Mouse (Mus musculus): ENCODE measurements around the gene Snai3. TPM values are rescaled to one million over a fixed set of nuclear protein-coding genes. Genes with fewer than 3 reads are reported as not detected.

Gene Snai3
- polyA plus RNA-seq, 1 experiment, result 1.3 TPM

GRCm38 (mm10) chr8:122469965-122470364 lies 9.4 kb upstream of the Snai3 start:
- no peak overlapping the region for H3K4me2 ChIP-seq (ENCODE audit: low read depth)
- H3K79me2 ChIP-seq (ENCODE audit: control insufficient read depth, insufficient read depth), result peaks cover 11% of the 10 kb centered on the region
- no peaks in the 10 kb centered on the region for H3K27me3 ChIP-seq (ENCODE audit: control insufficient read depth, insufficient read depth, insufficient read length)
- TF ChIP-seq MYOD1 (IDR thresholded peaks at IDR 0.05; ENCODE audit: control insufficient read depth in 1 of 3, insufficient read length in 2 of 3, low read depth in 2 of 3), result no peak
- no peak for TF ChIP-seq TCF12 (IDR thresholded peaks at IDR 0.05; ENCODE audit: insufficient read depth, poor library complexity, severe bottlenecking)
- TF ChIP-seq USF1 (IDR thresholded peaks at IDR 0.05; ENCODE audit: low read depth), result no peak
- no peak for TF ChIP-seq MYOG (IDR thresholded peaks at IDR 0.05; ENCODE audit: control insufficient read depth in 1 of 3, insufficient read depth in 1 of 3, insufficient read length in 2 of 3, low read depth in 2 of 3)
- no peak for TF ChIP-seq MAX (IDR thresholded peaks at IDR 0.05; ENCODE audit: low read depth)
- TF ChIP-seq E2F4 (IDR thresholded peaks at IDR 0.05; ENCODE audit: insufficient read depth), result no peak
- TF ChIP-seq REST (IDR thresholded peaks at IDR 0.05; ENCODE audit: insufficient read depth, insufficient read length), result no peak
- TF ChIP-seq CEBPB (IDR thresholded peaks at IDR 0.05; ENCODE audit: insufficient read depth, poor library complexity, severe bottlenecking), result no peak
- TF ChIP-seq POLR2A (IDR thresholded peaks at IDR 0.05; ENCODE audit: insufficient read length, low read depth), result no peak
- no peak for TF ChIP-seq POLR2AphosphoS2 (IDR thresholded peaks at IDR 0.05; ENCODE audit: insufficient read length, low read depth)
- no peak for TF ChIP-seq TCF3 (IDR thresholded peaks at IDR 0.05; ENCODE audit: insufficient read length, low read depth)
- no peak for TF ChIP-seq SRF (IDR thresholded peaks at IDR 0.05; ENCODE audit: control insufficient read depth, insufficient read length, low read depth)
- peaks cover 14% of the 10 kb centered on the region for H3K36me3 ChIP-seq (ENCODE audit: control insufficient read depth, insufficient read depth)
- H3K4me3 ChIP-seq, result no peak overlapping the region
- H3ac ChIP-seq (ENCODE audit: control insufficient read depth, insufficient read length), result no peak overlapping the region

- no peak for TF ChIP-seq TCF3 (IDR thresholded peaks at IDR 0.05; ENCODE audit: insufficient read length, low read depth)
- TF ChIP-seq CEBPB (IDR thresholded peaks at IDR 0.05; ENCODE audit: insufficient read depth, poor library complexity, severe bottlenecking), result no peak
- Histone ChIP-seq H3K36me3 (ENCODE audit: control insufficient read depth, insufficient read depth) (peaks cover 14% of the 10 kb centered on the region), H3K79me2 (ENCODE audit: control insufficient read depth, insufficient read depth) (peaks cover 5% of the 10 kb centered on the region), H3K4me2 (ENCODE audit: low read depth) (no peak overlapping the region), H3K4me3 (no peak overlapping the region), H3K27me3 (ENCODE audit: control insufficient read depth, insufficient read depth, insufficient read length) (no peaks in the 10 kb centered on the region), H3ac (ENCODE audit: control insufficient read depth, insufficient read length) (no peak overlapping the region)
Measured at GRCm38 (mm10) chr8:122469407-122469806, 8.9 kb upstream of the Snai3 start.

GRCm38 (mm10) chr8:122467816-122468215 lies 7.3 kb upstream of the Snai3 start:
- H3K79me2 ChIP-seq (ENCODE audit: control insufficient read depth, insufficient read depth), result no peaks in the 10 kb centered on the region
- peaks cover 9% of the 10 kb centered on the region for H3K36me3 ChIP-seq (ENCODE audit: control insufficient read depth, insufficient read depth)
- no peak overlapping the region for H3K4me2 ChIP-seq (ENCODE audit: low read depth)
- TF ChIP-seq USF1 (IDR thresholded peaks at IDR 0.05; ENCODE audit: low read depth) (no peak), CEBPB (IDR thresholded peaks at IDR 0.05; ENCODE audit: insufficient read depth, poor library complexity, severe bottlenecking) (no peak), TCF12 (IDR thresholded peaks at IDR 0.05; ENCODE audit: insufficient read depth, poor library complexity, severe bottlenecking) (no peak), REST (IDR thresholded peaks at IDR 0.05; ENCODE audit: insufficient read depth, insufficient read length) (no peak), POLR2A (IDR thresholded peaks at IDR 0.05; ENCODE audit: insufficient read length, low read depth) (no peak), SRF (IDR thresholded peaks at IDR 0.05; ENCODE audit: control insufficient read depth, insufficient read length, low read depth) (no peak), MYOD1 (IDR thresholded peaks at IDR 0.05; ENCODE audit: control insufficient read depth in 1 of 3, insufficient read length in 2 of 3, low read depth in 2 of 3) (no peak), POLR2AphosphoS2 (IDR thresholded peaks at IDR 0.05; ENCODE audit: insufficient read length, low read depth) (no peak), E2F4 (IDR thresholded peaks at IDR 0.05; ENCODE audit: insufficient read depth) (no peak), TCF3 (IDR thresholded peaks at IDR 0.05; ENCODE audit: insufficient read length, low read depth) (no peak), MYOG (IDR thresholded peaks at IDR 0.05; ENCODE audit: control insufficient read depth in 1 of 3, insufficient read depth in 1 of 3, insufficient read length in 2 of 3, low read depth in 2 of 3) (no peak), MAX (IDR thresholded peaks at IDR 0.05; ENCODE audit: low read depth) (no peak)
- H3K4me3 ChIP-seq, result no peak overlapping the region
- H3K27me3 ChIP-seq (ENCODE audit: control insufficient read depth, insufficient read depth, insufficient read length), result no peaks in the 10 kb centered on the region
- no peak overlapping the region for H3ac ChIP-seq (ENCODE audit: control insufficient read depth, insufficient read length)

GRCm38 (mm10) chr8:122464985-122465384 lies 4.5 kb upstream of the Snai3 start:
- H3K36me3 ChIP-seq (ENCODE audit: control insufficient read depth, insufficient read depth), result peaks cover 9% of the 10 kb centered on the region
- H3ac ChIP-seq (ENCODE audit: control insufficient read depth, insufficient read length), result no peak overlapping the region
- H3K4me3 ChIP-seq, result no peak overlapping the region
- H3K79me2 ChIP-seq (ENCODE audit: control insufficient read depth, insufficient read depth), result no peaks in the 10 kb centered on the region
- TF ChIP-seq TCF3 (IDR thresholded peaks at IDR 0.05; ENCODE audit: insufficient read length, low read depth) (no peak), REST (IDR thresholded peaks at IDR 0.05; ENCODE audit: insufficient read depth, insufficient read length) (no peak), MYOG (IDR thresholded peaks at IDR 0.05; ENCODE audit: control insufficient read depth in 1 of 3, insufficient read depth in 1 of 3, insufficient read length in 2 of 3, low read depth in 2 of 3) (no peak), E2F4 (IDR thresholded peaks at IDR 0.05; ENCODE audit: insufficient read depth) (no peak), POLR2AphosphoS2 (IDR thresholded peaks at IDR 0.05; ENCODE audit: insufficient read length, low read depth) (peak; percentile 17), MYOD1 (IDR thresholded peaks at IDR 0.05; ENCODE audit: control insufficient read depth in 1 of 3, insufficient read length in 2 of 3, low read depth in 2 of 3) (no peak)
- no peak overlapping the region for H3K4me2 ChIP-seq (ENCODE audit: low read depth)
- H3K27me3 ChIP-seq (ENCODE audit: control insufficient read depth, insufficient read depth, insufficient read length), result no peaks in the 10 kb centered on the region

- H3ac ChIP-seq (ENCODE audit: control insufficient read depth, insufficient read length), result no peak overlapping the region
- H3K79me2 ChIP-seq (ENCODE audit: control insufficient read depth, insufficient read depth), result no peaks in the 10 kb centered on the region
- TF ChIP-seq REST (IDR thresholded peaks at IDR 0.05; ENCODE audit: insufficient read depth, insufficient read length) (no peak), USF1 (IDR thresholded peaks at IDR 0.05; ENCODE audit: low read depth) (no peak), POLR2A (IDR thresholded peaks at IDR 0.05; ENCODE audit: insufficient read length, low read depth) (no peak), TCF12 (IDR thresholded peaks at IDR 0.05; ENCODE audit: insufficient read depth, poor library complexity, severe bottlenecking) (no peak)
- H3K36me3 ChIP-seq (ENCODE audit: control insufficient read depth, insufficient read depth), result peaks cover 5% of the 10 kb centered on the region
- no peak overlapping the region for H3K4me3 ChIP-seq
- no peaks in the 10 kb centered on the region for H3K27me3 ChIP-seq (ENCODE audit: control insufficient read depth, insufficient read depth, insufficient read length)
- no peak overlapping the region for H3K4me2 ChIP-seq (ENCODE audit: low read depth)
Measured at GRCm38 (mm10) chr8:122463651-122464640, 3.4 kb upstream of the Snai3 start.
